Mouse (Mus musculus) bone marrow, adult 2 months (tissue): ENCODE results near the gene Mustn1. TPM values are rescaled to one million over a fixed set of nuclear protein-coding genes. Genes with fewer than 3 reads are reported as not detected.

Experiments used
- H3K27ac ChIP-seq: fragments of 200-500 bp; 2 replicates; pipeline ENCODE4 v1.5.1; 2012; ENCODE audit warnings: low read depth, mild to moderate bottlenecking, control low read depth, inconsistent platforms, low read length; ENCODE audit not compliant: control insufficient read depth, poor library complexity, insufficient read depth
- H3K4me1 ChIP-seq: fragments of 200-500 bp; 2 replicates; pipeline ENCODE4 v1.6.1; 2011; ENCODE audit warnings: low read length; ENCODE audit not compliant: control insufficient read depth, insufficient read depth
- H3K4me3 ChIP-seq: fragments of 200-500 bp; replicated peaks from 2 replicates; pipeline ENCODE3; 2011; ENCODE audit warnings: mild to moderate bottlenecking, low read depth, low read length, control low read depth; ENCODE audit not compliant: control insufficient read depth
- CTCF ChIP-seq: fragments of 200-500 bp; IDR thresholded peaks from 2 replicates; pipeline ENCODE4 v1.5.1; 2011; ENCODE audit warnings: low read length, control low read depth; ENCODE audit not compliant: control insufficient read depth, insufficient read depth
- POLR2A ChIP-seq: fragments of 200-500 bp; IDR thresholded peaks from 2 replicates; pipeline ENCODE4 v1.6.1; 2011; ENCODE audit warnings: low read depth, mild to moderate bottlenecking, control low read depth, low read length, borderline replicate concordance; ENCODE audit not compliant: control insufficient read depth
- WGBS: fragments of 180-500 bp; shearing (Covaris S2); methylation state at CpG from one replicate; pipeline ENCODE4 v1.1.7; 2018; 5-methylcytosine and 5-hydroxymethylcytosine counted together
- polyA plus RNA-seq: library from polyadenylated mRNA; stranded (reverse); fragments of >200 nt; gene quantifications from 2 replicates; pipeline ENCODE4 v1.2.4, GENCODE M21; 2011; ENCODE audit warnings: low replicate concordance; ENCODE audit not compliant: missing spikeins, insufficient read depth, insufficient read length

The Mustn1 gene
- polyA plus RNA-seq, 1 experiment = 4.9 TPM

GRCm38 (mm10) chr14:30861421-30862125 is 17.4 kb upstream of the Mustn1 start:
- Histone ChIP-seq H3K4me1 (no peaks in the 10 kb centered on the region), H3K27ac (no peak overlapping the region), H3K4me3 (no peak overlapping the region)
- TF ChIP-seq POLR2A (no peak), CTCF (no peak)
- 71% methylated on average over 16 of the region's 16 CpGs for WGBS

- WGBS = 89% methylated on average over 9 of the region's 9 CpGs
Measured at GRCm38 (mm10) chr14:30862368-30862767, 16.6 kb upstream of the Mustn1 start.

GRCm38 (mm10) chr14:30865311-30865710 is 13.7 kb upstream of the Mustn1 start:
- no peaks in the 10 kb centered on the region; the same call in 1 of the 2 replicates for H3K4me1 ChIP-seq
- WGBS = 76% methylated on average over 3 of the region's 3 CpGs
- TF ChIP-seq CTCF (peak; percentile 27; the same call in 1 of the 2 replicates), POLR2A (no peak)

More at GRCm38 (mm10) chr14:30862368-30862767, 16.6 kb upstream of the Mustn1 start:
- no peak overlapping the region for H3K27ac ChIP-seq
- no peaks in the 10 kb centered on the region for H3K4me1 ChIP-seq
- no peak for TF ChIP-seq CTCF
- TF ChIP-seq POLR2A = no peak
- H3K4me3 ChIP-seq = no peak overlapping the region

GRCm38 (mm10) chr14:30867042-30867441 is 12.0 kb upstream of the Mustn1 start:
- TF ChIP-seq POLR2A (no peak), CTCF (peak; percentile 90)
- no peak overlapping the region for H3K4me3 ChIP-seq
- H3K4me1 ChIP-seq = peaks cover 3% of the 10 kb centered on the region
- H3K27ac ChIP-seq = no peak overlapping the region
- WGBS = 28% methylated on average over 5 of the region's 5 CpGs

More at GRCm38 (mm10) chr14:30865311-30865710, 13.7 kb upstream of the Mustn1 start:
- Histone ChIP-seq H3K27ac (no peak overlapping the region), H3K4me3 (no peak overlapping the region)

GRCm38 (mm10) chr14:30868826-30869225 is 10.2 kb upstream of the Mustn1 start:
- Histone ChIP-seq H3K4me3 (no peak overlapping the region), H3K27ac (no peak overlapping the region), H3K4me1 (peaks cover 3% of the 10 kb centered on the region)
- 70% methylated on average over 10 of the region's 10 CpGs for WGBS
- TF ChIP-seq POLR2A = no peak
- TF ChIP-seq CTCF = no peak

GRCm38 (mm10) chr14:30869391-30869801 is 9.6 kb upstream of the Mustn1 start:
- peaks cover 3% of the 10 kb centered on the region for H3K4me1 ChIP-seq

GRCm38 (mm10) chr14:30870206-30871147 is 8.5 kb upstream of the Mustn1 start:
- TF ChIP-seq POLR2A (no peak), CTCF (0 out of 2 replicates have a peak, but pooled peaks have one; percentile 3)
- peak overlapping the region; percentile 82 for H3K27ac ChIP-seq
- H3K4me1 ChIP-seq = peaks cover 5% of the 10 kb centered on the region
- H3K4me3 ChIP-seq = no peak overlapping the region
- WGBS = 69% methylated on average over 25 of the region's 25 CpGs

More at GRCm38 (mm10) chr14:30869391-30869801, 9.6 kb upstream of the Mustn1 start:
- H3K27ac ChIP-seq = peak overlapping the region; percentile 82
- no peak overlapping the region for H3K4me3 ChIP-seq
- WGBS = 61% methylated on average over 8 of the region's 8 CpGs
- TF ChIP-seq POLR2A (no peak), CTCF (no peak)
